Mouse (Mus musculus): Measurements from ENCODE around the gene Ttc22.

Gene Ttc22

DNA sequence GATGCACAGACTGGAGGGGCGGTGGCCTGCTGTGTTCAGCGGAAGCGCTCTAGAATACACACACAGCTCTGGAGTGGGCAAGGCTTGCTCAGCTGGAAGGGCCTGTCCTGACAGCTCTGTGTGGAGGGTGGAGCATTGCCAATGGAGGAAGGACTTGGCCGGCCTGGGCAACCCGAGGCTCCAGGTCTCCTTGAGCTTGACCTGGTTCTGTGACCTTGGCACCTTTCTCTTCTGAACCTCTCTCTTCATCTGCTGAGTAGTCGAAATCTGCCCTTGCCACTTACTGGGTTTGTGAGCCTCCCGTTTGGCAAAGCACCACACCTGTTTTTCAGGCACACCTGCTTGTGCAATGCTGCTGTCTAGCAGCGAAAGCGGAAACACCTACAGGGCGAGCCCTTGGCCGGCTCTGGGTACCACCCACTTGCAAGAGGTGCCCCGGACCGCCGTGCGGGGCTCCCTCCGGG is at the start of gene Ttc22:
Gene Ttc22, plus strand, starts transcription at position 403 of the 464 bp plus-strand sequence.
- DNase-seq, result peak; percentile 82 to 91

GRCm38 (mm10) chr4:106575022-106575421 is 47.2 kb upstream of the Ttc22 start:
- DNase-seq, result no peak

DNA sequence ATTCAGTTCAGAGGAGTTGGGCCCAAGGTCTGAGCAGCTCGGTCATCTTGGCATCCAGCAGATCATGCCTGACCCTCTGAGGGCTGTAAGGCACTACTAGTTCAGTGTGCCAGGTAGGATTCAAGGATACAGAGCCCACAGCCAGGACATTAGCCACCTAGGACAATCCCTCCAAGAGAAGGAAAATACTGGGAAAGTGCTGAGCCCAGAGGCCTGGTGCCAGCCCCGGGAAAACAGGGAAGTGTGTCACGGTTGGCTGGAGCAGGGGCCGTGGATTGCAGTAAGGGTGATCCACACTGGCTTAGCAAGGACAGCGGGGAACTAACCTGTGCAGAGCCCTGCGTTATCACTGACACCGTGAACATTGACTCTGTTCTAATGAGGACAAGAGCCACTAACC is 44.7 kb upstream of the Ttc22 start:
- no peak for DNase-seq

DNA sequence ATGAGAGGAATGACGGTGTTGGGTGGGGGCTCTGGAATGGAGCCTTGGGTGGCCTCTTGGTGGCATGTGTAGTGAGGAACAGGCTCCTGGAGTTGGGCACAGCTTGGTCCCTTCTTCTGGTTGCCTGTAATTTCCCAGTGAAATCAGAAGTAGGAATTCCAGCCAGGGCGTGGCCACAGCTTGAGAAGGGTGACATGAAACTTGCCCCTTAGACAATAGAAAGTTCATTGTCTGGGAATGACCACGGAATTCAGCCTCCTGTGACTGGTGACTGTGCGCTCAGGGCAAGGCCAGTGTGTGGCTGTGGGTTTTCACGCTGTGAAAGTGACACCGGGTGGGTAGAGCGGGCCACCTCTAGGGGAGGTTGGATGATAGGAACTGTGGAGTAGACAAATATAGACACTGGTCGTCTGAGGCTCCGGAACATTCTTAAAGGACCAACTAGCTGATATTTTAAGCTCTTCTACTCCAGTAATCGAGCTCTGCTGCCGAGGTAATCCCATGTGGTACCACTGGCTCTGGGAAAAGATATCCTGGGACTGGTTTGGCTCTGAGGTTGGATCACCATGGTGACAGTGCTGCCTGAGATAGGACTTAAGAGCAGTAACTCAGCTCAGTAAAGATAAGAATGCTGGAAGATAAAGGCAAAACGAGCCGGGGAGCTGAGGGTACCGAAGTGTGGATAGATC is 40.9 kb upstream of the Ttc22 start:
- no peak for DNase-seq

DNA sequence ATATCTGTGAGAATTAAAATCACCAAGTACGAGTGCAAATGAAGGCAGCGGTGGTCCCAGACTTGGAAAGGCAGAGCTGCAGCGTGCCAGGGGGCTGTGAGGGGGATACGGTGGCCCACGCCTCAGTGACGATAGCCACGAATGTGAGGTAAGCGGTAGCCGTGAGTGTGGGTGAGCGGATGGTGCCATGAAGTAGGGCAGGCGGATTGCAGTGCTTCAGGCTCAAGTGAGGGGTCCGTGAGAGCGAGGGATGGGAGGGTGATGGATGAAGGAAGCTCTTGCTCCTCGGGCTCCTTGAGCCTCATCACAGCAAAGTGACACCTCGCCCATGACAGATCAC is 40.4 kb upstream of the Ttc22 start:
- DNase-seq, result no peak

DNA sequence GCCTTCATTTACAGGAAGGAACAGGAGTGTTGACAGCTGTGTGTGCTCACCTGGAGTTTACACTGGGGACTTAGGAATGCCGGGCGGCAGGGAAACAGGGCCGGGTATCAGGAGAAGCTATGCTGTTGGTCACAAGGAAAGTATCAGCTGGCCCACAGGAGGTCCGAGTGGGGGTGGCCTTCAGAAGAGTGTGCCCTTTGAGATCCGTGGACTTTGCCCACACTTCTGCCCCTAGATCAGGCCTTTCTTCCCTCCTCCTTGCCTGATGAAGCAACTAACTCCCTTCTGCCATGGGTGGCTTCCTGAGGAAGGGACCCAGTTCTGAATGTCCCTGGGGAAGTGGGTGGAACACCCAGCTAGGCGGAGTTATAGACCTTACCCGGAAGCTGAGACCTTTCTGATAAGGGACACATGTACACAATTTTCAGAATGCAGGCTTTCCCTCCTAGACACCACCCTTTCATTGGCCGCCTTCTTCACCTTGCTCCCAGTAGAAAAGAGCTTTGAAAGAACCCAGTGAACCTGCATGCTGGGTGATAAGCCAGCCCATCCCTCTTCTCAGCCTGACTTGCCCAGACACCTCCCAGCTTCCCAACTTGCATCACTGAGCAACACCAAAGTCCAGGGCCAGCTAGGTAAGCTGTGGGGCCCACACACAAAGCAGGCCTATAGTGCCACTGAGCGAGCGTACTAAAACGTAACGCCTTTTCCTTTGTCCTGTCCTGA is 39.6 kb upstream of the Ttc22 start:
- DNase-seq, result peak in 1 of 2 experiments; percentile 46

DNA sequence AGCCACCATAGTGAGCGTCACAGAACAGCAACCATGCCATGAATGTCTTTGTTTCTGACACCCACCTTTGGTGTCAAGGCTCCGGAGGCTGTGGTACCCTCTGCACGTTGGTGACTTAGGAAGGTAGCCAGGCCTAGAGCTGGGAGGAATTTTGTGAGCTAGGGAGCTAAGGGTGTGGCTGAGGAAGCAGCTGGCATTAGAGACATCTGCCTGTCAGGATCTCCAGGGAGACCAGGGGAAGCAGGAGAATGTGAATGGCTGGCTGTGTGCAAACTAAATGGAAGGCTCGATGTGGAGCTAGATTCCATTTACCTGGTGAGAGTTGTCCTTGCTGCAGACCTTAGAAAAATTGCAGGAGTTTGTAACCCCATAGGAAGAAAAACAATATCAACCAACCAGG is 37.6 kb upstream of the Ttc22 start:
- DNase-seq, result no peak

GRCm38 (mm10) chr4:106587075-106587474 is 35.2 kb upstream of the Ttc22 start:
- no peak for DNase-seq

DNA sequence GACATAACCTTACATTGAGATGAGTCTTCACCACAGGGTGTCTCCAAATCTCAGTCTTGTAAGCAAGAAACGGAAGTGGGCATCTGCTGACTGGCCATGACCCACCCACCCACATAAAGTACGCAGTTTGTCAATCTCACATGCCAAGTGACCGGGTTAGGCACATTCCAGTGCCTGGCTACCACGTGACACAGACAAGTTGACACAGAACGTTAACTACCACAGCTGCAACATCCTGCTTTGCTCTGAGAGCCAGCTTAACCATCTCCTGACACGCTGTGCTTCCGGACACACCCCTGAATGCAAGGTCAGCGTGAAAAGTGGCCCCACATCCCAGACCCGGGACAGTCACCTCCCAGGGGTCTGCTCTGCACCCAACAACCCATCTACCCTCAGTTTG is 32.1 kb upstream of the Ttc22 start:
- peak; percentile 26 to 61 for DNase-seq

- no peak for DNase-seq
Measured at GRCm38 (mm10) chr4:106590871-106591270, 31.4 kb upstream of the Ttc22 start.

GRCm38 (mm10) chr4:106593636-106594035 is 28.6 kb upstream of the Ttc22 start:
- no peak for DNase-seq

GRCm38 (mm10) chr4:106596200-106596599 is 26.0 kb upstream of the Ttc22 start:
- no peak for DNase-seq

GRCm38 (mm10) chr4:106597055-106597454 is 25.2 kb upstream of the Ttc22 start:
- DNase-seq, result no peak

DNA sequence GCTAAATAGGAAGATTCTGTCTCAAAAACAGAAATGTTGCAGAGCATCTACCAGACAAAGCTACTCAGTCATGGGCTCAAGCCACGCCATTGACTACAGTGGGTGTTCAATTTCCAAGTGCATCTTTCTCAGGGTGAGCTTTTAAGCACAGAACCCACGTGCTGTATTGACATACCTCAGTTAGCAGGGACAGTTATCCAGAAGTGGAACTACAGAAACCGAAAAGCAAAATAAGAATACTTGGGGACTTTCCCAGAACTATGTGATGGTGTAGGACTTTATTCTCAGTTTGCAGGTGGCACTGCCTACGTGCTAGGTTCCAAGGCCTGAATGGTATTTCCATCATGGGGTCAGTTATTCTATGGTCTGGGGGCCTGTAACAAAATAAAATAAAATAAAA is 24.5 kb upstream of the Ttc22 start:
- DNase-seq, result no peak

- no peak for DNase-seq
Measured at GRCm38 (mm10) chr4:106599415-106599814, 22.8 kb upstream of the Ttc22 start.

DNA sequence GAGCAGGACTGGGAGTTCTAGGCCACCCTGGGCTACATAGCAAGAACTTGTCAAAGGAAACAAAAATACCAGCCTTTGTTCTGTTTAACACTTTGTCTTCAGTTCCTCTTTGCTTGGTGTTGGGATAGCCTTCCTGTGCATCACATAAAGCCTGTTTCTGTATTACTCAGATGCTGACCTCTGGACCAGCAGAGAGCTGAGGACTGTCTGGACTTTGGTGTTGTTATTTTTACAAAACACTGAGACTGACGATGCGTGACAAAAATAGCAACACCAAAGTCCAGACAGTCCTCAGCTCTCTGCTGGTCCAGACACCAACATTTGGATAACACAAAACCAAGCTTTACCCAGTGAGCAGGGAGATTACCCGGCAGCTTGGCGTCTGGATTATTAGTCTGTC is 21.5 kb upstream of the Ttc22 start:
- DNase-seq, result no peak

DNA sequence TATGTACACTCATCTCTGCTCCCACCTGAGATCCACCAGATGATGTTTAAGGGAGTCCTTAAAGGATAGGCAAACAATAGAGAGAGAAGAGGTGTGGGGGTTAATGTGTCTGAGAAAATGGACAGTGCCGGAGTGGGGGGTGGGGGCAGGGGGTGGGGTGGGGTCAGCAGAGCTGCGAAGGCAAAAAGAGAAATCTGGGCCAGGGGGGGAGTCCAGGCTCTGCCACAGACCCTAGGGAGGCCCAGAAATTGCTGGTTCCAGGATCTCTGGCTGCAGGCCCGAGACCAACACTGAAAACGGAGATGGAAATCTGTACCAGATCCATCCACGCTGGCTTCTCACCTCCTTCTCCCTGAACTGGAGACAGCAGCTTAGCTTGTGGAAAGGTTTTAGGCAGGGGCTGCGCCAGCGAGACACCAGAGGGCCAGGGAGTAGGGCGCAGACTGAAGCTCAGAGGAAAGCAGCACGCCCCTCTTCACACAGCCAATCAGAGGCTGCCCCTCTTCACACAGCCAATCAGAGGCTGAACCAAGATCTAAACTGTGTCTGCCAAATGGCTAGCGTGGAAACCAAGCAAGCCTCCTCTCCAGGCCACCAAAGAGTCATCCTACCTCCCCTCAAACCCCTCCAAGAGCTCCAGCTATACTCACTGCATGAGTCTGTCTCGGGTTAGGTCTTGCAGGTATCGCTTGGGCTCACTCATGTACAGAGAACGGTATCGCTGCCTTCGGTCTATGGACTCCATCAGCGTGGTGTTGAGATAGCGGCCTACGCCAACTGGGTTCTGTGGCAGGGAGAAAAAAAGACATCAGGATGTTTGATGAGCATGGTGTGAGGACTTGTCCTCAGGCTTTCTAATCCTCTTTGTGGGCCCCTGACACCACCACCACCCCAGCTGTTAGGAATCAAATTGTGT is 15.3 kb upstream of the Ttc22 start:
- no peak for DNase-seq

- DNase-seq, result no peak
Measured at GRCm38 (mm10) chr4:106607905-106608304, 14.3 kb upstream of the Ttc22 start.

GRCm38 (mm10) chr4:106613105-106613504 is 9.1 kb upstream of the Ttc22 start:
- DNase-seq, result no peak

- no peak for DNase-seq
Measured at GRCm38 (mm10) chr4:106613560-106613959, 8.7 kb upstream of the Ttc22 start.

DNA sequence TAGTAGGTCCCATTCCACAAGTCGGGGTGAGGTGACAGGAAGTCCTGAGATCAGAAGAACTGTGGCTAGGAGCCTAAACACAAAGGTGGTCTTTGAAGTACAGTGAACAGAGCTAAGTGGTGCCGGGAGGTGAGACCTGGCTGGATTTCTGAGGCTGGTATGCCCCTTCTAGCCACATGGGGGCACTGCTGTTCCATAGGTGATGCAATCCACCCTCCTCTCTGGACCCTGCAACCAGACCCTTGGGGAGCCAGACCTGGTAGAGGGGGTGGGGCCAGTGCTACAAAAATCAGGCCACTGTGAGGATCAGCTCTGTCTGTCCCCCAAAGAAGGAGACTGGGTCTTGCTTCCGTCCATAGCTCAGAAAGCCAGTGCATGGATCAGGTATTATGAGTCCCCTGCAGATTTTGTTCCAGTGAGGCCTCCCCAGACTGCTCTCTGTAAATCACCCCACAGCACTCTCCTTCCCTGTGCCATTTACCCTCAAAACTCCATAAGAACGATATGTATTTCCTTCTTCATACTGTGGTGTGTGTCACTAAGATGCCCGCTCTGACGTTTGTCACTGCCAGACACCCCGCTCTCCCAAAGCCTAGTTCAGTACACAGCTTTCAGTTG is 7.9 kb upstream of the Ttc22 start:
- peak; percentile 34 to 50 for DNase-seq

DNA sequence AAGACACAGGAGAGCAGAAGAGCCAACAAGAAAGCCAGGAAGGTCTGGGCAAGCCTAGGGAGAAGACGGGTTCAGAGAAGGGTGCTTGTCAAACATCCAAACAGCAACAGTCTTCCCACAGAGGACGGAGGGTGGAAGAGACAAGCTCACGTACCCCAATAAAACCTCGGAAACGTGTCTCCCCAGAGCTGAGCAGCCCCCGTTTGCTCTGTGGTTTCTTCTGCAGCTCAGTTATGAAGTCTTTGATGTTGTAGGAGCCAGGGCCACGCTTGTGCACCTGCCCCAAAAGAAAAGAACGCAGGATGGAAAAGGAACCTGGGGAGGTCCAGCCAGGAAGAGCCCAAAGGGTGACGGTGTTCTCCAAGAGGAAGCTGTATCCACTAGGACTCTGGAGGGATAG is 7.4 kb upstream of the Ttc22 start:
- DNase-seq, result no peak

DNA sequence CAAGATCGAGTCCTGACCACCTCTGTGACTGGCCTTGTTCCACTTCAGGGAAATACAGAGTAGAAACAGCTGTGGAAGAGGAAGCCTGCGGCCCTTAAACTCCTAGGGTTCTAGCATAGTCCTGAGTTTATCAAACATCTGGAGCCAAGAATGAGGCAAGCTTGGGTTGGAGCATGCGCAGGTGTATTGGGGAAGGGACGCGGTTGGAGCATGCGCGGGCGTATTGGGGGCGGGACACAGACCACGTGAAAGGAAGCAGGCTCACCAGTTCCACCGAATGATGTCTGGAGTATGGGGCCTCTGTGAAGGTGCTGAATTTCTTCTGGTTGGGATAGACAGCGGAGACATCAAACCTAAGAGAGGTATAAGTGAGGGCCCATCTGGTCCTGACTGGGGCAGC is 6.6 kb upstream of the Ttc22 start:
- no peak for DNase-seq
